Mouse (Mus musculus) cerebellum, postnatal 4 days (tissue): Measurements from ENCODE around the gene Dhx16.

Source experiments
- DNase-seq, 2 experiments: peaks; one replicate each; pipeline ENCODE4 v3.0.0; 2022; ENCODE audit warnings: low spot score in 2 of 2, mixed read lengths in 1 of 2

Gene Dhx16

GRCm38 (mm10) chr17:35859835-35860234 lies 19.8 kb upstream of the Dhx16 start:
- no peak for DNase-seq

- DNase-seq, result no peak
Measured at GRCm38 (mm10) chr17:35860831-35861197, 18.8 kb upstream of the Dhx16 start.

GRCm38 (mm10) chr17:35861198-35861857 lies 18.3 kb upstream of the Dhx16 start, which contains the start of gene Nrm:
Gene Nrm (plus strand): TSS chr17:35861318.
- DNase-seq, result peak; percentile 73 to 87

- no peak for DNase-seq
Measured at GRCm38 (mm10) chr17:35864832-35865353, 14.7 kb upstream of the Dhx16 start.

GRCm38 (mm10) chr17:35865481-35866280 lies 13.9 kb upstream of the Dhx16 start, which contains the start of gene Ppp1r18:
Gene Ppp1r18 (plus strand): TSS chr17:35865593.
- DNase-seq, result peak; percentile 58 to 78

GRCm38 (mm10) chr17:35866281-35866831 lies 13.3 kb upstream of the Dhx16 start:
- DNase-seq, result peak; percentile 35 to 57

GRCm38 (mm10) chr17:35866911-35867890 lies 12.4 kb upstream of the Dhx16 start:
- DNase-seq, result no peak

- no peak for DNase-seq
Measured at GRCm38 (mm10) chr17:35868165-35868820, 11.3 kb upstream of the Dhx16 start.

GRCm38 (mm10) chr17:35868961-35869345 lies 10.7 kb upstream of the Dhx16 start:
- DNase-seq, result no peak

- DNase-seq, result no peak
Measured at GRCm38 (mm10) chr17:35869346-35870067, 10.1 kb upstream of the Dhx16 start.

- DNase-seq, result no peak
Measured at GRCm38 (mm10) chr17:35870151-35870883, 9.3 kb upstream of the Dhx16 start.

GRCm38 (mm10) chr17:35870884-35871696 lies 8.5 kb upstream of the Dhx16 start:
- DNase-seq, result peak in 1 of 2 experiments; percentile 38

- DNase-seq, result peak; percentile 89
Measured at GRCm38 (mm10) chr17:35873774-35874519, 5.7 kb upstream of the Dhx16 start.

- no peak for DNase-seq
Measured at GRCm38 (mm10) chr17:35874721-35875120, 4.9 kb upstream of the Dhx16 start.

- no peak for DNase-seq
Measured at GRCm38 (mm10) chr17:35882924-35883323, 3.3 kb downstream of the Dhx16 start.

- DNase-seq, result no peak
Measured at GRCm38 (mm10) chr17:35883777-35884176, 4.2 kb downstream of the Dhx16 start.

- no peak for DNase-seq
Measured at GRCm38 (mm10) chr17:35887725-35888124, 8.1 kb downstream of the Dhx16 start.
